Mouse (Mus musculus): Measurements from ENCODE around the gene Ros1. TPM values are rescaled to one million over a fixed set of nuclear protein-coding genes. Genes with fewer than 3 reads are reported as not detected.

The Ros1 gene
- total and polyA plus RNA-seq, 3 experiments = 0.02 TPM; not detected in 2

DNA sequence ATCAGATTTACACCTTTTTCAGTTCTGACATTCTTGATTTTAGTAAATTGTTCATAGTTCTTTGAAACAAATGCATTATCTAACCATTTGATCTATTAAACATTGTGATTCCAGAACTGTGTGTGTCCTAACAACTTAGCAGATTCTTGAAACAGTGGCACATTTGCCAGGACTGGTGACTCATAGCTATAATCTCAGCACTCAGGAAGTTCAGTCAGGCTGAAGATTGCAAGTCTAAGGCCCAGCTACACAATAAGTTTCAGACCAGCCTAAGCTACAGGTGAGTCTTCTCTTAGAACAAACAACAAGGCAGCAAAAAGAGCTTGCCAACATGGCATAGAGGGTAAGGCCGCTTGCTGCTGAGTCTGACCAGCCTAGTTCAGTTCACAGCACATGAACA is 24.6 kb downstream of the Ros1 start:
- Histone ChIP-seq H3K4me1 (ENCODE audit: control insufficient read depth, insufficient read depth, low read length) (no peaks in the 10 kb centered on the region; the same call in 1 of the 2 replicates), H3K27me3 (ENCODE audit: control insufficient read depth, insufficient read depth, low read length) (no peaks in the 10 kb centered on the region), H3K9ac (ENCODE audit: low read depth, low read length) (no peak overlapping the region), H3K4me3 (no peak overlapping the region), H3K36me3 (ENCODE audit: control insufficient read depth, insufficient read depth, low read length) (no peaks in the 10 kb centered on the region), H3K27ac (no peak overlapping the region), H3K79me2 (replicated peaks; ENCODE audit: control insufficient read depth, insufficient read depth, low read length) (no peaks in the 10 kb centered on the region)
- TF ChIP-seq POLR2A (IDR thresholded peaks at IDR 0.05; ENCODE audit: insufficient read depth, low read depth, low read length) (no peak), CTCF (IDR thresholded peaks at IDR 0.05) (no peak), EP300 (IDR thresholded peaks at IDR 0.05; ENCODE audit: insufficient read depth, low read depth, low read length) (no peak)
- 88% methylated on average over 1 of the region's 1 CpGs for WGBS
- intact Hi-C loops (cut with DNase I) = no loop called here
- DNase-seq = no peak

DNA sequence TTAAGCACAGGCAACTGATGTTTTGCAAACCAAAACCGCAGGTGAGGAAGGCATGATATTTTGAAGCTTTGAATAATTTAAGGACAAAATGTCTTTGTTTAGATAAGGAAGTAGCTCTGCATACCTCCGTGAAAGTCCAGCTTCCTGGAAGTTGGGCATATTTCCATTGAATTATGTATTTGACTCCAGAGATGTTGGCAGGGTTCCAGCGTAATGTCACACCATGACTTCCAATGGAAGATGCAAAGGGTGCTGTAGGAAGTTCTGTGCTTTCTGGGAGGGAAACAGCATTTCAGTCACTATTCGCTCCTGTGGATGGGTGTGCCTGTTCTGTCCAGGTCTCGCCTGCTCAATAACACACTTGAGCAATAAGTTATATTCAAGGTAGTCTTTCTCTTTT is 25.2 kb downstream of the Ros1 start:
- H3K36me3 ChIP-seq (ENCODE audit: control insufficient read depth, insufficient read depth, low read length) = no peaks in the 10 kb centered on the region
- no peaks in the 10 kb centered on the region for H3K79me2 ChIP-seq (replicated peaks; ENCODE audit: control insufficient read depth, insufficient read depth, low read length)
- no peak for DNase-seq
- no peaks in the 10 kb centered on the region; the same call in 1 of the 2 replicates for H3K4me1 ChIP-seq (ENCODE audit: control insufficient read depth, insufficient read depth, low read length)
- TF ChIP-seq CTCF (IDR thresholded peaks at IDR 0.05) (no peak), POLR2A (IDR thresholded peaks at IDR 0.05; ENCODE audit: insufficient read depth, low read depth, low read length) (no peak), EP300 (IDR thresholded peaks at IDR 0.05; ENCODE audit: insufficient read depth, low read depth, low read length) (no peak)
- no peak overlapping the region for H3K27ac ChIP-seq
- no peak overlapping the region for H3K4me3 ChIP-seq
- H3K9ac ChIP-seq (ENCODE audit: low read depth, low read length) = no peak overlapping the region
- no peaks in the 10 kb centered on the region for H3K27me3 ChIP-seq (ENCODE audit: control insufficient read depth, insufficient read depth, low read length)
- intact Hi-C loops (cut with DNase I) = no loop called here
- WGBS = 51% methylated on average over 5 of the region's 5 CpGs

DNA sequence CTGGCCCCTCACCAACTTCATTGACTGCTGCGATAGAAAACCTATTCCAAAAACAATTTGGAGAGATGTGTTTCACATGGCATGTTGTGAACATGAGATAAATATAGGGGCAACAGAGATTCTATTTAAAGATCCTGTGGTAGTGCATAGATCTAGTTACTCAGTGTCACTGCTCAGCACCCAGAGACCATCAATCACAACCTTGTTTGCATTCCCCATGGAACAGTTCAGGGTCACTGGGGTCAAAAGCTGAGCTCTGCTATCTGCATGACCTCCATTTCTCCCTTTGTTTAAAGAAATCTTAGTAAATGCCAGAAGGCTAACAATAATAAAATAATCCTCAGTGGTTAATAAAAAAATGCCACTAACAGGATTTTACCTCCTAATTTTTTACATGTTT is 29.7 kb downstream of the Ros1 start:
- Histone ChIP-seq H3K27me3 (ENCODE audit: control insufficient read depth, insufficient read depth, low read length) (no peaks in the 10 kb centered on the region), H3K79me2 (replicated peaks; ENCODE audit: control insufficient read depth, insufficient read depth, low read length) (no peaks in the 10 kb centered on the region), H3K4me1 (ENCODE audit: control insufficient read depth, insufficient read depth, low read length) (no peaks in the 10 kb centered on the region; the same call in 1 of the 2 replicates), H3K36me3 (ENCODE audit: control insufficient read depth, insufficient read depth, low read length) (no peaks in the 10 kb centered on the region), H3K9ac (ENCODE audit: low read depth, low read length) (no peak overlapping the region), H3K27ac (no peak overlapping the region), H3K4me3 (no peak overlapping the region)
- no peak for DNase-seq
- intact Hi-C loops (cut with DNase I) = no loop called here
- 57% methylated on average over 1 of the region's 1 CpGs for WGBS
- no peak for TF ChIP-seq EP300 (IDR thresholded peaks at IDR 0.05; ENCODE audit: insufficient read depth, low read depth, low read length)
- TF ChIP-seq CTCF (IDR thresholded peaks at IDR 0.05) = no peak
- no peak for TF ChIP-seq POLR2A (IDR thresholded peaks at IDR 0.05; ENCODE audit: insufficient read depth, low read depth, low read length)

DNA sequence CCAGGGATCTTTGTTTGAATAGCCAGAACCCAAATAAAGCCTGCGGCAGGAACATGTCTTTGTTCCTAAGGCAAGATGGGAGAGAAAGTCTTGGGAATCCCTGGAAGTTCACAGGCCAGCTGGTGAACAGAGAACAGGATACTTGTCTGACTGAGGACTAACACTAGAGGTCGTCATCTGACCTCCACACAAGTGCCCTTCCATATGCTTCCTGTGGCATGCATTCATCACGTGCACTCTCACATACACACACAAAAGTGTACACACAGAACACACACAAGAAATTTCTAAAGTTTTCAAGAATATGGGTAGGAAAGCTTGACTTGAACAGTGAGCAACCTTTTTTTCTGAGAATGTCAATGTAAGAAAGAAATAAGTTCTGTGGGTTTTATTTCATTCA is 34.4 kb downstream of the Ros1 start:
- Histone ChIP-seq H3K4me3 (no peak overlapping the region), H3K4me1 (ENCODE audit: control insufficient read depth, insufficient read depth, low read length) (no peaks in the 10 kb centered on the region), H3K9ac (ENCODE audit: low read depth, low read length) (no peak overlapping the region), H3K36me3 (ENCODE audit: control insufficient read depth, insufficient read depth, low read length) (no peaks in the 10 kb centered on the region), H3K27me3 (ENCODE audit: control insufficient read depth, insufficient read depth, low read length) (no peaks in the 10 kb centered on the region), H3K79me2 (replicated peaks; ENCODE audit: control insufficient read depth, insufficient read depth, low read length) (no peaks in the 10 kb centered on the region), H3K27ac (no peak overlapping the region)
- 31% methylated on average over 3 of the region's 3 CpGs for WGBS
- DNase-seq = no peak
- intact Hi-C loops (cut with DNase I) = no loop called here
- TF ChIP-seq CTCF (IDR thresholded peaks at IDR 0.05) = no peak

DNA sequence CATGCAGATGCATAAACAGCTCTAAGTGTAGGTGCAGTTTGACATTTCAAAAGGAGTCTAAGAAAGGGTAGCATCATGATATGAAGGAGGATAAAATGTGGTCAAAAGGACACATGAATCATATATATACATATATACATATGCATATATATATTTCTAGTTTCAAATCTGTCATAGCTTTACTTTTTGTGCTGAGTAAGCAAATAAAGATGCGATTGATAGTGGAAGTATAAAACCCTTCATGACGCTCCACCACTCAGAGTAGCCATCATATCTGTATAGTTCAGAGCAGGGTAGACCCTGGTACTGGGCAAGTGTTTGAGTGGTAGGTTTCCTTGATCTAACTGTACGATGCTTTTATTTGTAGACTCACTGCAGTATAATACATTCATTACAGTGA is 35.3 kb downstream of the Ros1 start:
- H3K79me2 ChIP-seq (replicated peaks; ENCODE audit: control insufficient read depth, insufficient read depth, low read length) = no peaks in the 10 kb centered on the region
- H3K27ac ChIP-seq = no peak overlapping the region
- no peaks in the 10 kb centered on the region for H3K36me3 ChIP-seq (ENCODE audit: control insufficient read depth, insufficient read depth, low read length)
- no peak for DNase-seq
- H3K9ac ChIP-seq (ENCODE audit: low read depth, low read length) = no peak overlapping the region
- H3K4me3 ChIP-seq = no peak overlapping the region
- WGBS = 92% methylated on average over 3 of the region's 3 CpGs
- no peaks in the 10 kb centered on the region for H3K27me3 ChIP-seq (ENCODE audit: control insufficient read depth, insufficient read depth, low read length)
- TF ChIP-seq EP300 (IDR thresholded peaks at IDR 0.05; ENCODE audit: insufficient read depth, low read depth, low read length) (no peak), POLR2A (IDR thresholded peaks at IDR 0.05; ENCODE audit: insufficient read depth, low read depth, low read length) (no peak), CTCF (IDR thresholded peaks at IDR 0.05) (no peak)
- no peaks in the 10 kb centered on the region for H3K4me1 ChIP-seq (ENCODE audit: control insufficient read depth, insufficient read depth, low read length)
- intact Hi-C loops (cut with DNase I) = no loop called here

DNA sequence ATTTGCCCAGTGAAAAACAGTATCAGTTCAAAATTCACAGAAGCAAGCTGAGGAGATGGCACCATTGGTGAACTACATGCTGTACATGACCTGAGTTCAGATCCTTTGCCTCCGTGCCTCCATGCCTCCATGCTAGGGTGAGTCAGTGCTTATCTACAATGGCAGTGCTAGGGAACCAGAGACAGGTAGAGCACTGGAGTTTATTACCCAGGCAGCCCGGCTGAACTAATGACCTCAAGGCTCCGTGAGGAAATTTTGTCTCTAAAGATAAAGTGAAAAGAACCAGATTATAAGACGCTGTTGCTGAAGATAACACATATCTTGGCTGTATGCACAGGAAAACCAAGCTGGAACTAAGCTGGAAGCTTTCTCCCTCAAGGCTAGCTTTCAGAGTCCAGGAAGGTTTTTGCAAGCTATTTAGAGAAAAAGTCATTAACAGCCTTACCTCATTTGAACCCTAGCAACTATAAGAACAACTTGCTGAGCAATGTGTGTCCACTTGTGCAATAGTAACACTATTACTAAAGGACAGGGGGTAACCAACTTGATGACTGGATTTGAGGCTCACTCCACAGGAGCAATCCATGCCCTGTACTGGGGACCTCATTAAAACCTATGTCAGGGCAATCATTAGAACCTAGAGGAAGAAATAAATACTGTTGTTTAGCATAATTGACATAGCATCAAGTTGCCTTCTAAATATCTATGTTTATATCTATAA is 61.5 kb downstream of the Ros1 start:
- intact Hi-C loops (cut with DNase I) = no loop called here
- H3K27me3 ChIP-seq (ENCODE audit: control insufficient read depth, insufficient read depth, low read length) = no peaks in the 10 kb centered on the region
- no peak overlapping the region for H3K27ac ChIP-seq
- H3K36me3 ChIP-seq (ENCODE audit: control insufficient read depth, insufficient read depth, low read length) = no peaks in the 10 kb centered on the region
- WGBS = 14% methylated on average over 4 of the region's 4 CpGs
- H3K9ac ChIP-seq (ENCODE audit: low read depth, low read length) = no peak overlapping the region
- H3K4me3 ChIP-seq = no peak overlapping the region
- no peaks in the 10 kb centered on the region for H3K79me2 ChIP-seq (replicated peaks; ENCODE audit: control insufficient read depth, insufficient read depth, low read length)
- no peaks in the 10 kb centered on the region for H3K4me1 ChIP-seq (ENCODE audit: control insufficient read depth, insufficient read depth, low read length)
- TF ChIP-seq EP300 (IDR thresholded peaks at IDR 0.05; ENCODE audit: insufficient read depth, low read depth, low read length) (no peak), CTCF (IDR thresholded peaks at IDR 0.05) (no peak), POLR2A (IDR thresholded peaks at IDR 0.05; ENCODE audit: insufficient read depth, low read depth, low read length) (no peak)
- DNase-seq = no peak

Measured in heart, adult 2 months (tissue).